Mouse (Mus musculus): ENCODE measurements around the gene Ankrd37.

GRCm38 (mm10) chr8:46007050-46007672, 1.7 kb upstream of the Ankrd37 start:
- TF ChIP-seq POLR2AphosphoS2 (IDR thresholded peaks at IDR 0.05; ENCODE audit: insufficient read length, low read depth) (no peak), POLR2A (IDR thresholded peaks at IDR 0.05; ENCODE audit: insufficient read length, low read depth) (no peak)

Data from myocyte (in vitro differentiated cells).